Mouse (Mus musculus): ENCODE data around the gene Epb41l4b.

Gene Epb41l4b

DNA sequence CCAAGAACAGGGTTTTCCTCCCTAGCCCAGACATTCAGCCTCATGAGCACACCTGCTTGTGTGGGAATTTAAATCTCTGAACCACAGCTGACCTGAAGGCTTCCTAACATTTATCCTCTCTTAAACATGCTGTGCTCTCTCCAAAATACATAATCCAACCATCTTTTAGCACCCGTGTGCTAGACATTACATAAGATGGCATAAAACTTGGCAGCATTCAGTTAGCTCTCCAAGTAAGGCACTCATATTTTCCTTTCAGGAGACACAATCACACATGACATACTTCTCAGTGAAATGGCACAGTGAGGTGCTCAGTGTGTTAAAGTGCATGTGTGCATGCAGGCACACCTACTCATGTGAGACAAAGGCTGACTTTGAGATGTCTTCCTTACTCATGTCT lies 200.7 kb downstream of the Epb41l4b start:
- no peak for DNase-seq (ENCODE audit: low read depth)
